Mouse (Mus musculus) left cerebral cortex, adult 2 months (tissue): Measurements from ENCODE around the gene Ttf2. TPM values are rescaled to one million over a fixed set of nuclear protein-coding genes. Genes with fewer than 3 reads are reported as not detected.
A peak's percentile ranks its signal among the peaks of the same experiment; 100 is the strongest.

Source experiments
- DNase-seq, 2 experiments: peaks; one replicate each; pipeline ENCODE4 v3.0.0; 2021 to 2022; ENCODE audit warnings: low spot score in 2 of 2, mixed read lengths in 1 of 2; ENCODE audit errors: extremely low spot score in 1 of 2
- H3K27ac ChIP-seq: fragments of 200-600 bp; 2 replicates; pipeline ENCODE4 v1.8.1; 2022
- H3K4me3 ChIP-seq: fragments of 200-600 bp; 2 replicates; pipeline ENCODE4 v1.8.1; 2022
- CTCF ChIP-seq: fragments of 200-600 bp; IDR thresholded peaks from 2 replicates; pipeline ENCODE4 v1.8.1; 2022; ENCODE audit warnings: antibody characterized with exemption, mild to moderate bottlenecking, moderate library complexity
- intact Hi-C: fragments of 180-260 bp; cut with DNase I; formaldehyde crosslinking; loops from one replicate; pipeline ENCODE4 v1.15.1; 2025
- total RNA-seq, 2 experiments: library from RNA; stranded (reverse); gene quantifications; 2 replicates each; pipeline ENCODE4 v1.2.3; 2021

Ttf2 gene
- total RNA-seq, 2 experiments from 2014 or later = 1.0 to 1.3 TPM

DNA sequence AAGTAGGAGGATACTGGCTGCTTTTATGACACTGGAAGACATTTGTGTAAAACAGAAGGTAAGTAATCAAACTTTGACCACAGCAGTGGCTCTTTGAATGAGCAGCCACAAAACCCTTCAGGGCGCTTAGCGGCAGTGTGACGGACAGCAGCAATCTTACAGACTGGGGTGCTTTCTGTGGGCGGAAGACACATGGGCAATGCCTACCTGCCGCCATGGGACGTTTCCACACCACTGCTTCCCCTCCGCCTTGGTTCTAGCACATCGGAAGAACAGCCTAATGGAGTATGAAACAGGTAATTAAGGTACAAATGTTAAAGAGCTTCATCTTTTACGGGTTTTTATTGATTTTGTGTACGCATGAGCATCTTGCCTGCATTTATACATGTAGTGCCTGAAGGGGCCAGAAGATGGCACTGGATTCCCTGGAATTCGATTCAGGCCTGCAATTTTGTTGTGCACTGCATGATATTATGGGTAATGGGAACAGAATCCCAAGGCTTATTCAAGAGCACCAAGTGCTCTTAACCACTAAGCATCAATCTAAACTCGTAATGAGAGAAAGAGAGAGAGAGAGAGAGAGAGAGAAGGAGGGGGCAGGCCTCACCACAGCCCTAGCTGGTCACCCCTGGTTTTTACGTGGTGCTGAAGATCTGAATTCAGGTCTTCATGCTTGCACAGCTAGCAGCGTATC lies 5.5 kb downstream of the Ttf2 start:
- intact Hi-C loops = loop anchor here (5.0 to 10.0 kb wide), 2 partner anchors 199 to 848 kb away; no protein-coding TSS in a partner anchor
- no peak overlapping the region for H3K4me3 ChIP-seq
- DNase-seq = peak; percentile 42 to 72
- H3K27ac ChIP-seq = no peak overlapping the region
- TF ChIP-seq CTCF = peak; percentile 81

DNA sequence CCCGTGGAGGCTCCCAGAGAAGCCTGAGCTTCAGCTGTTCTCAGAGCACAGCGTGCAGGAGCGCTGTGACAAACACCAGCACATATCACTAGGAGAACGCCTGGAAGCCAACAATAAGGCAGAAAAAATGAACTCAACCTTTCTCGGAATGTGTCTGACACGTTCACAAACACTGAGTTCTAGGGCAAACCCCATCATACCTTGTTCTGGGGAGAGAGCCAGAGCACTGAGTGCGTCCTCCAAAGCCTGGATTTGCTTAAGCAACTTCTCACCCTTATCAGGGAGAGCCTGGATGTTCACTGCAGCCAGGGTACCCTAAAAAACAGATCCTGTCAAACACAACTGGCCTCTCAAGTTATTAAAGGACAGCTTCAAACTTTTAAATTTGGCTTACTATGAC lies 8.0 kb downstream of the Ttf2 start:
- intact Hi-C loops = loop anchor here (5.0 to 10.0 kb wide), 2 partner anchors 197 to 851 kb away; no protein-coding TSS in a partner anchor
- no peak for DNase-seq

DNA sequence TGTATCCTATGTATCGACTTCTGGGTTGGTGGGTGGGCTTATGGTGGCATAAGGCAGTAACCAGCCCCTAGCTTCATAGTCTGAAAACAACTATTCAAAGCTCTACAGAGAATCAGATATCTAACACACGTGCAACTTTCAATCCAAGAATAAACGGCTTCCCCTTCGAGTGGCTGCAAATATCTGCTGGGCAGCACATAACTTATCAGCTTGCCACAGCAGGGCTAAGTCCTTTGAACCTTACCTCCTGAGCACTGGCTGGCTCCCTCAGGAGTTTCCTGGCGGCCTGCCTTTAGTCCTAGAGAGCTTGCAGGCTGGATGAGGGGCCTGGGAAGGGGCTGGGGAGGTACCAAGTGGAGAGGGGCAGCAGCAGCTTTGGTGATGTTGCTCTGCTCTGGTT lies 8.5 kb downstream of the Ttf2 start:
- no peak for DNase-seq
- H3K4me3 ChIP-seq = no peak overlapping the region
- no peak overlapping the region for H3K27ac ChIP-seq
- TF ChIP-seq CTCF = no peak
- intact Hi-C loops = loop anchor here (5.0 to 10.0 kb wide), 2 partner anchors 196 to 851 kb away; no protein-coding TSS in a partner anchor

More for the DNA sequence above, 8.0 kb downstream of the Ttf2 start:
- no peak for TF ChIP-seq CTCF
- no peak overlapping the region for H3K27ac ChIP-seq
- no peak overlapping the region for H3K4me3 ChIP-seq

DNA sequence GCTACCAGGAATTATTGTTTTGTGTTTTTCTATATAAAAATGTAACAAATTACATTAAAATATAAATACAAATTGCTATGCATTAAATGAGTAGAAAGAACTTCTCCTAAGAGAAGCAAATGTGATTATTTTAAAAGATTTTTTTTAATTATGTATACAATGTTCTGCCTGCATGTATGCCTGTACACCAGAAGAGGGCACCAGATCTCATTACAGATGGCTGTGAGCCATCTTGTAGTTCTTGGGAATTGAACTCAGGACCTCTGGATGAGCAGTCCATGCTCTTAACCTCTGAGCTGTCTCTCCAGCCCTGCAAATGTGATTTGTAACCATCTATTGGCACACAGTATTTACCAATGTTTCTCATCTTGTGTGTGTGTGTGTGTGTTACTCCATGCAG lies 14.8 kb downstream of the Ttf2 start:
- intact Hi-C loops = no loop called here
- Histone ChIP-seq H3K27ac (no peak overlapping the region), H3K4me3 (no peak overlapping the region)
- DNase-seq = no peak
- TF ChIP-seq CTCF = peak; percentile 38

DNA sequence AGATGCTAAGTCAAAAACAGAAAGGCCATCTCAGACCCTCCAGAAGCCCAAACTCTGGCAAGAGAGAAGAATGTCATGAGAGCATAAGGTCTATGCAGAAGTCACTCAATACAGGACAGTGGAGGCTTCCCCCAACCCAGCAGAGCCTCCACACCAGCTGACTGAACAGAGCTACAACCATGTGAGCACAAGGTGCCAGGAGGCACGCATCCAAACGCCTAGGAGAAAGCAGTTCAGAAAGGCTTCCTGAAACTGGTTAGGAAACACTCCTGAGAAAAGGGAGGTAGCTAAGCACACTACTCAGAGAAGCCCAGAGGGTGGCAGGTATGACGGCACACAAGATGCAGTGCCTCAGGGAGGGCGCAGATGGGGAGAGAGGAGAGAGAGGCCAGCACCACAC lies 17.9 kb downstream of the Ttf2 start:
- TF ChIP-seq CTCF = no peak
- H3K4me3 ChIP-seq = no peak overlapping the region
- no peak for DNase-seq
- intact Hi-C loops = no loop called here
- no peak overlapping the region for H3K27ac ChIP-seq

DNA sequence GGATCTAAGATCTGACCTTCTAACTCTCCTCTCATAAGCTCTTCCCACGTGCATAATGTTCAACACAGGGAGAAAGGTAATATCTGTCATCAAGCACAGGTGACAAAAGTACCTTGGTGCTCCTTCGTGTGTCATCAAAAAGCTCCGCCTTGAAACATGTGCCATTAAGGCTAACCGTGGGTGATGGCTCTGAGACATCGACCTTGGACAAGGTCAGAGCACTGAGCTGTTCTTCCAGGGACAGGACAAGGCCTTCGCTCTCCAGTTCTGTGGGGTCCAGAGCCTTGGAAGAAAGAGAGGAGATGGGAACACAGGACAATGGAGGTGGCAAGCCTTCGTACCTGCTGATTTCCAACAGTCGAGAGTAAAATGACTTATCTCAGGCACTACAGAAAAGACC lies 22.2 kb downstream of the Ttf2 start:
- Histone ChIP-seq H3K27ac (no peak overlapping the region), H3K4me3 (no peak overlapping the region)
- no peak for TF ChIP-seq CTCF
- intact Hi-C loops = no loop called here
- no peak for DNase-seq

DNA sequence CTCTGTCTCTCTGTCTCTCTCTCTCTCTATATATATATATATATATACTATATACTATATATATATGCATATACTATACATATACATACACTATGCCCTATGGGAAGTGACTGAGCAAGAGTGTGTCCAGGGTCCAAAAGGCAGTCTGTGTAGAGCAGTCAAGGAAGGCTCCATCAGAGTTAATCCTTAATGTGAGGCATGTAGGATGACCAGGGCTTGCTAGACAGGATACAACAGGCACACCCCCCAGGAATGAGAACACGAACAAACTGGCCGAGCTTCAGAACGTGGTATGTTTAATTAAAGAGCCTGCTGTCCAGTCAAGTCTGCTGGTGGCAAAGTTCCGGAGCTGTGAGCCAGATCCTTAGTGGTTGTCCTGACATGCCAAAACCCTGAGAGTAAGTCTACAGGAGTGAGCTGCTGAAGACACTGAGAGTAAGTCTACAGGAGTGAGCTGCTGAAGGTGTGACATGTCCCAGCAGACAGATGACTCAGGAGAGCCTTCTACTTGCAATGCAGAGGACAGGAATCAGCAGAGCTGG lies 28.9 kb downstream of the Ttf2 start:
- DNase-seq = no peak
- intact Hi-C loops = no loop called here
- no peak; the same call in none of the 2 replicates for TF ChIP-seq CTCF
- no peak overlapping the region for H3K4me3 ChIP-seq
- no peak overlapping the region for H3K27ac ChIP-seq

DNA sequence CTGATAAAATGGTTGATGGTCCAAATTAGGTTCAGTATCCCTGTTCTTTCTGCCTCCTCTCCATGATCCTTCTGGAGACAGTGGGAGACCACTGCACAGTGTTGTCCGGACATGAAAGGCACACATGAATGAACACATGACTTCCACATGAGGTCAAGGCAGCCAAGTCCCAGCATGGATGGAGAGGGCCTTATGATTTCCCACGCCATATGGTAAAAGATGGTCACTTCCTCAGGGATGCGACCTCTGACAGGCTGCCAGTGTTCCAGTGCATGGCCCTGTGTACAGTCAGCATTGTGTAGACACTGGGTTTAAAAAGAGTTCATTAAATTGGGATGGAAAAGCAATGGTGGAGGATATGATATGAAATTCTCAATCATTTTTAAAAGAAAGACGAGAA lies 31.3 kb downstream of the Ttf2 start:
- H3K4me3 ChIP-seq = no peak overlapping the region
- intact Hi-C loops = no loop called here
- no peak for TF ChIP-seq CTCF
- no peak for DNase-seq
- H3K27ac ChIP-seq = no peak overlapping the region

DNA sequence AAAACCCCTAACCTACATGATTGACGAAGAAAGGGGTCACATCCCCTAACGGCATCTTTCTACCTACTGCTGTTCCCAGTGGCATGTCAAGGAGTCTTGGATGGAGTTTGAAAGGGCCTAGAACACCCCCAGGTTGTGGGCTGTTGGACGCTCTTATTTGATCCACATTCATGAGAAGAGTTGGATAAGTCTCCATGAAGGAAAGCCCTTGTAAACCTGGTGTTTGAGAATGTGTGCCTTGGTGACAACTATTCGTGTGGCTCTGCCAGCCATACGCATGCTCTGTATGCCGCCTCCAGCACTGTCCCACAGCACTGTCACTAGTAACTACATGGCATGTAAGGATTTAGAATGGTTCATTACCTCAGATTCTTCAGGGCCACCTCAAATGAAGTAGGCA lies 33.3 kb downstream of the Ttf2 start:
- H3K27ac ChIP-seq = no peak overlapping the region
- intact Hi-C loops = no loop called here
- H3K4me3 ChIP-seq = no peak overlapping the region
- no peak for TF ChIP-seq CTCF
- DNase-seq = no peak

DNA sequence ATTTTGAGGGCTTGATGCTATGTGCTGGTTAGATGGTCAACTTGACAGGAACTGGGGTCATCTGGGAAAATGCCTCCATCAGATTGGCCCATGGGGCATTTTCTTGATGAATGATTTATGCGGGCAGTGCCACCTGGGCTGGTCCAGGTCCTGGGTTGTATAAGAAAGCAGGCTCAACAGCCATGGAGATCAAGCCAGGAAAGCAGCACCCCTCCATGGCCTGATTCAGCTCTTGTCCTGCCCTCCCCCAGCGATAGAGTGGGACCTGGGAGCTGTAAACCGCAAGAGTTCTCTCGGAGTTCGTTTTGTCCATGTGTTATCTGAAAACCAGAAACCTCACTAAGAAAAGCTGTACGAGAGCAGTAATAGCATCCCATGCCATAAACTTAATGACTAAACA lies 33.9 kb downstream of the Ttf2 start:
- TF ChIP-seq CTCF = no peak
- intact Hi-C loops = no loop called here
- H3K4me3 ChIP-seq = no peak overlapping the region
- H3K27ac ChIP-seq = no peak overlapping the region
- no peak for DNase-seq

DNA sequence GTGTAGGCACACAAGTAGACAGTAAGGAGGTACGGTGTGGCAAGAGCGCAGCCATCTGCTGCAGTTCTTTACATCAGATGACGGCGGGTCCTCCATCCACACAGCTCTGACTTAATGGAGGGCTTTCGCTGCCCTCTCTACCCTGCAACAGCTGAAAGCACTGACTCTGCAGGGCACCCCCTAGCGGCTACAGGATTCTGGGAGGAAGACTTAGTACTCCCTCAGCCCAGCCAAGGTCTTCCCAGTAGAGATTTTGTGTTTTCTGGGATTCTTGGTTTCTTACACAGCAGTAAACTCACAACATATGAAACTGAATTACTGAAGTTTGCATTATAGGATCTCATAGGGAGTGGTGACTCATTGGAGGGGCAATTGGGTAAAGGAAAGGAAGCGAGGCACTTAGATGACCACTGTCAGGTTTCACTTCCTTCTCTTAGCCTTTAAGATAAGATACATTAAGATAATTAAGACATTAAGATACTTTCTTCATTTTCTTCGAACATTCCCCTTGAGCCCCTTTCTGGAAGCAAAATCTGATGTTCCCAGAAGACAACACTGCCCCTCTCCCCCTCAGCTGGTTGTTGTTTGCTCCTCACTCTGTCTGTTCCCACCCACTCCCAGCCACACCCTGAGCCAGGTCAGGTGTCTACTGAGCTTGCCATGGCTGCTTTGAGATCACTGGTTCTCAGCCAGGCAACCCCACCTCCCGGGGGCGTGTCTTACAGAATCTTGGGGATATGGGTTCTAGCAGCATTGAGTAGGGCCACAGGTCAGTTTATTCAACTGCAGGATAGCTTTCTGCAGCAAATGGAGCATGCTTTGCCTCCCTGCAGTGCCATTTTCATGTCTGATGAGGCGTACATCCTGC lies 37.2 kb downstream of the Ttf2 start:
- intact Hi-C loops = no loop called here
- no peak for DNase-seq
- peak; percentile 41 for TF ChIP-seq CTCF
- no peak overlapping the region for H3K27ac ChIP-seq
- no peak overlapping the region for H3K4me3 ChIP-seq
